Mouse (Mus musculus): ENCODE measurements around the gene Sumo3. TPM values are rescaled to one million over a fixed set of nuclear protein-coding genes. Genes with fewer than 3 reads are reported as not detected.

The Sumo3 gene
- polyA plus RNA-seq, 1 experiment from 2014 or later, result 324 TPM

DNA sequence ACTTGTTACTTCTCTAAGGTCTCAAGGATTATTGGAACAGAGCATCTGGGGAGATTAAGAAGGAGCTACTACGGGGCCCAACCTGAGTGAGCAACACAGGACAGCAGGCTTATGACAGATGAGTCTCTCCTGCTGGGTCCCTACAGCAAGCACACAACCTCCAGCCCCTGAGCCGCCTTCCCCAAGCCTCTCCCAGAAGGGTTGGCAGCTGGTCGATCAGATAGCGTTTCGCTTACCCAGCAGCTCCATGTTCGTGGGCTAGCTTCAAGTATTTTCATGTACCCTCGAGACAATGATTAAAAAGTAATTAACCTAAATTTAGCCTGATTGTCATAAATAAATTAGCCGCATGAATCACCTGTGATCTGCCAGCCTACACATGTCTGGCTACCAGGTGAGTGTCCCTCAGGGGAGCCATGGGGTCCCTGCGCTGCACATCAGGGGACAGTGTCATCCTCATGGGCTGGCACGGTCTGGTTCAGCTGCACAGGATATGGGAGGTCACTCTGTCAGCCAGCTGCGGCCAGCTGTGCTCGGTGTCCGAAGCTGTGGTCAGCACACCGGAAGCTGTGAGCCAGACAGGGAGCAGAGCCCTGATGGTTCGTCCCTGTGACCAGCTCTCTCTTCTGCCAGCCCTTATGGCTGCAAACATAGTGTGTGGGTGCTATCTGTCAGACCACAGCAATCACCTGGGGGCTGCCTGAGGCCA, 52.5 kb downstream of the Sumo3 start:
- 47% methylated on average over 15 of the region's 15 CpGs for WGBS
- ATAC-seq (ENCODE audit: insufficient number of reproducible peaks, insufficient read depth, low FRiP score, low read depth), result 0 out of 2 replicates have a peak, but pooled peaks have one; percentile 49

DNA sequence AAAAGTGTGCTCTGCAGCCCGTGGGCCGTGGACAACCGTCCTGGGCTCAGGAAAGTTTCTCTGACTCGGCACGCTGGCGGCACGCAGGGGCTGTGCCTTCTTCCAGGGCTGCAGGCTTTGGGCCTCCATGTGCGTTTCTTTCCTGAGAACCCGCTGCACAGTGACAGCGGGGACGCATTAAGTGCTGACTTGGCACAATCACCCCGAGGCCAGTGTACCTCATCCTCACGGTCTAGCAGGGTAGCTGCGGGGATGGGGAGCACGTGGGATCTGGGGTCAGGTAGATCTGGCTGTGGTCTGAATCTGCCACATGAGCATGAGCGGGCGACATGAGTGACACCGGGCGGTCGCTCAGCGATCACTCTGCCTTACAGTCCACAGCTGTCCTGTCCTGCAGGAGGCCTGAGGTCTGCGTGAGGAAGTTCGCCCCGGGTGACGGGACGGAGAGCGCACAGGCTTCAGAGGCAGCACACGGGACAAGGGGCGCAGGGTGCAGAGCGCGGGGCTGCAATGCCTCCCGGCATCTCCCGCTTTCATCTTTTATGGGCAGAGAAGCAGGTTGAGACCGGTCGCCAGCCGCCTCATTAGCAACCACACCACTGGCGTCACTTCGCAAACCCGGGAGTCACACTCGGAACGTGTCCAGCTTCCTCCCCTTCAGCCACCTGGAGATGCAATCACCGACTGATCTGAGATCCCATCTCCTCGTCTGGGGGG, 58.2 kb downstream of the Sumo3 start:
- Histone ChIP-seq H3K36me3 (ENCODE audit: control insufficient read depth, insufficient read depth, low read length) (no peaks in the 10 kb centered on the region), H3K4me3 (ENCODE audit: low read depth, low read length) (no peak overlapping the region), H3K9ac (replicated peaks; ENCODE audit: low read depth, low read length) (no peak overlapping the region), H3K4me1 (ENCODE audit: control insufficient read depth, insufficient read depth, low read length) (no peaks in the 10 kb centered on the region), H3K9me3 (ENCODE audit: control insufficient read depth, low read depth, low read length) (no peaks in the 10 kb centered on the region), H3K4me2 (replicated peaks; ENCODE audit: low read depth, low read length) (no peak overlapping the region), H3K27ac (ENCODE audit: low read length) (no peak overlapping the region), H3K27me3 (ENCODE audit: control insufficient read depth, insufficient read depth, low read length) (no peaks in the 10 kb centered on the region)
- no peak for ATAC-seq (ENCODE audit: insufficient number of reproducible peaks, insufficient read depth, low FRiP score, low read depth)
- 41% methylated on average over 43 of the region's 43 CpGs for WGBS

More for the DNA sequence above, 52.5 kb downstream of the Sumo3 start:
- no peaks in the 10 kb centered on the region for H3K9me3 ChIP-seq (ENCODE audit: control insufficient read depth, low read depth, low read length)
- no peak overlapping the region for H3K9ac ChIP-seq (replicated peaks; ENCODE audit: low read depth, low read length)
- no peak overlapping the region for H3K4me3 ChIP-seq (ENCODE audit: low read depth, low read length)
- no peaks in the 10 kb centered on the region for H3K36me3 ChIP-seq (ENCODE audit: control insufficient read depth, insufficient read depth, low read length)
- no peaks in the 10 kb centered on the region for H3K4me1 ChIP-seq (ENCODE audit: control insufficient read depth, insufficient read depth, low read length)
- H3K4me2 ChIP-seq (replicated peaks; ENCODE audit: low read depth, low read length), result no peak overlapping the region
- no peak overlapping the region for H3K27ac ChIP-seq (ENCODE audit: low read length)
- no peaks in the 10 kb centered on the region for H3K27me3 ChIP-seq (ENCODE audit: control insufficient read depth, insufficient read depth, low read length)

DNA sequence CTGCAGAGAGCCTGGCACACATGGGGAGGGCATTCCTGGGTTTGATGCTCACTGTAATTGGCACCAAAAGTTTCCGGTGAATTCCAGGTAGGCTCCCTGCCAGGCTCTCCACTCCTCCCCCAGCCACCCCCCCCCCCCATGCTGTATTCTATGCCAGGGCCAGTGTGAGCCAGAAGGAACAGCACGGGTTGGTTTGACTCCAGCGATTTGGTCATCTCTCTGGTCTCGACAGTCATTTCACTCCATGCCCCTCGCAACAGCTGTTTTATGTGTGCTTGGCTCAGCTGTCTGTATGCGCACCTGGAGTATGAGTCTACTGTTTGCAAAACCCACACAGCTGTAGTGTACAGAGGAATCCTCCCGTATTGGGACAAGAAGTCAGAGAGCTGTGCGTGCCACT, 60.4 kb downstream of the Sumo3 start:
- no peak for ATAC-seq (ENCODE audit: insufficient number of reproducible peaks, insufficient read depth, low FRiP score, low read depth)
- Histone ChIP-seq H3K27ac (ENCODE audit: low read length) (no peak overlapping the region), H3K9ac (replicated peaks; ENCODE audit: low read depth, low read length) (no peak overlapping the region), H3K27me3 (ENCODE audit: control insufficient read depth, insufficient read depth, low read length) (no peaks in the 10 kb centered on the region), H3K4me2 (replicated peaks; ENCODE audit: low read depth, low read length) (no peak overlapping the region), H3K4me1 (ENCODE audit: control insufficient read depth, insufficient read depth, low read length) (no peaks in the 10 kb centered on the region), H3K36me3 (ENCODE audit: control insufficient read depth, insufficient read depth, low read length) (no peaks in the 10 kb centered on the region), H3K9me3 (ENCODE audit: control insufficient read depth, low read depth, low read length) (no peaks in the 10 kb centered on the region), H3K4me3 (ENCODE audit: low read depth, low read length) (no peak overlapping the region)
- WGBS, result 51% methylated on average over 8 of the region's 8 CpGs

DNA sequence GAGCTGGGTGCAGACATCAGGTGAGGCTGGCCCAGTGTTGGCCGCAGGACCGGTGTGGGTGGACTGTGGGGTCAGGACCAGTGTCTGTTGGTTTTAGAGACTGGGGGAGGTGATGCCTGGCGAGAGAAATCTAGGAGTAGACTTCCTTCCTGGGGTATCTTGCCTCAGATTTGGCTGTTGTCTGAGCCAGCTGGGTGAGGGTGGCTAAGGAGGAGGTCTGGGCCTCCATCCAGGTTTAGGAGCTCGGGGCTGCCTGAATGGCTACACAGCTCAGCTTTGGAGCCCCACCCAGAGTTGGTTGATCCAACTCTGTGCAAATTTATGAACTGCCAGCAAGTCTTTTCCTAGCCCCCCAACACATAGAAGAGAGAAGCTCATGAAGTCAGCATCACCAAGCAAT, 61.5 kb downstream of the Sumo3 start:
- no peak overlapping the region for H3K4me2 ChIP-seq (replicated peaks; ENCODE audit: low read depth, low read length)
- no peak overlapping the region for H3K27ac ChIP-seq (ENCODE audit: low read length)
- H3K9ac ChIP-seq (replicated peaks; ENCODE audit: low read depth, low read length), result no peak overlapping the region
- H3K36me3 ChIP-seq (ENCODE audit: control insufficient read depth, insufficient read depth, low read length), result no peaks in the 10 kb centered on the region
- 75% methylated on average over 4 of the region's 4 CpGs for WGBS
- no peak overlapping the region for H3K4me3 ChIP-seq (ENCODE audit: low read depth, low read length)
- H3K9me3 ChIP-seq (ENCODE audit: control insufficient read depth, low read depth, low read length), result no peaks in the 10 kb centered on the region
- no peaks in the 10 kb centered on the region for H3K27me3 ChIP-seq (ENCODE audit: control insufficient read depth, insufficient read depth, low read length)
- no peaks in the 10 kb centered on the region for H3K4me1 ChIP-seq (ENCODE audit: control insufficient read depth, insufficient read depth, low read length)
- ATAC-seq (ENCODE audit: insufficient number of reproducible peaks, insufficient read depth, low FRiP score, low read depth), result no peak

MicroRNA genes within 50 kb of the gene (microRNA counts, 519-probe panel; counts per million panel counts)
- not detected for microRNA mmu-miR-1930

Small RNAs within 50 kb of the gene (microRNA-seq; reads per million reads assigned to microRNA genes)
- gene Mir1930, result 16.1 reads per million, percentile 25 among the genes with 10 or more reads in this experiment

Other genes starting within 250 kb of the Sumo3 start
- gene Adarb1, start 187.8 kb upstream of the Sumo3 start, polyA plus RNA-seq (2014; fragmentation: Nextera tagmentation; extraction: Ambion mirVana), result 7.2 and 8.3 TPM in 2 replicates
- 31.0 and 34.2 TPM in 2 replicates for gene Fam207a, start 90.3 kb upstream of the Sumo3 start, polyA plus RNA-seq (2014; fragmentation: Nextera tagmentation; extraction: Ambion mirVana)
- 2.7 and 3.1 TPM in 2 replicates for gene Itgb2, start 75.8 kb upstream of the Sumo3 start, polyA plus RNA-seq (2014; fragmentation: Nextera tagmentation; extraction: Ambion mirVana)
- 198 and 200 TPM in 2 replicates for gene Pttg1ip, start 24.4 kb upstream of the Sumo3 start, polyA plus RNA-seq (2014; fragmentation: Nextera tagmentation; extraction: Ambion mirVana)
- gene Gm49325, start 100 bp downstream of the Sumo3 start, polyA plus RNA-seq (2014; fragmentation: Nextera tagmentation; extraction: Ambion mirVana), result 6.5 TPM in 1 of 2 replicates, not detected in the other
- 41.5 and 44.3 TPM in 2 replicates for gene Ube2g2, start 16.2 kb downstream of the Sumo3 start, polyA plus RNA-seq (2014; fragmentation: Nextera tagmentation; extraction: Ambion mirVana)
- gene Tspear, start 80.5 kb downstream of the Sumo3 start, polyA plus RNA-seq (2014; fragmentation: Nextera tagmentation; extraction: Ambion mirVana), result 0.71 and 1.2 TPM in 2 replicates
- gene Gm19402, start 84.7 kb downstream of the Sumo3 start, polyA plus RNA-seq (2014; fragmentation: Nextera tagmentation; extraction: Ambion mirVana), result not detected in 2 replicates
- not detected in 2 replicates for gene Gm9508, start 91.1 kb downstream of the Sumo3 start, polyA plus RNA-seq (2014; fragmentation: Nextera tagmentation; extraction: Ambion mirVana)
- gene Gm10272, start 100.5 kb downstream of the Sumo3 start, polyA plus RNA-seq (2014; fragmentation: Nextera tagmentation; extraction: Ambion mirVana), result not detected in 2 replicates
- not detected in 2 replicates for gene Gm10024, start 105.4 kb downstream of the Sumo3 start, polyA plus RNA-seq (2014; fragmentation: Nextera tagmentation; extraction: Ambion mirVana)
- not detected in 2 replicates for gene Gm10142, start 109.7 kb downstream of the Sumo3 start, polyA plus RNA-seq (2014; fragmentation: Nextera tagmentation; extraction: Ambion mirVana)
- not detected in 2 replicates for gene Krtap12-1, start 114.5 kb downstream of the Sumo3 start, polyA plus RNA-seq (2014; fragmentation: Nextera tagmentation; extraction: Ambion mirVana)
- not detected in 2 replicates for gene Gm10100, start 120.4 kb downstream of the Sumo3 start, polyA plus RNA-seq (2014; fragmentation: Nextera tagmentation; extraction: Ambion mirVana)
- not detected in 2 replicates for gene Gm18596, start 136.5 kb downstream of the Sumo3 start, polyA plus RNA-seq (2014; fragmentation: Nextera tagmentation; extraction: Ambion mirVana)
- not detected in 2 replicates for gene Gm9736, start 145.3 kb downstream of the Sumo3 start, polyA plus RNA-seq (2014; fragmentation: Nextera tagmentation; extraction: Ambion mirVana)
- gene Gm3233, start 153.6 kb downstream of the Sumo3 start, polyA plus RNA-seq (2014; fragmentation: Nextera tagmentation; extraction: Ambion mirVana), result not detected in 2 replicates
- gene Gm3238, start 165.2 kb downstream of the Sumo3 start, polyA plus RNA-seq (2014; fragmentation: Nextera tagmentation; extraction: Ambion mirVana), result not detected in 2 replicates
- gene Gm7138, start 170.8 kb downstream of the Sumo3 start, polyA plus RNA-seq (2014; fragmentation: Nextera tagmentation; extraction: Ambion mirVana), result not detected in 2 replicates
- gene Gm3250, start 176.4 kb downstream of the Sumo3 start, polyA plus RNA-seq (2014; fragmentation: Nextera tagmentation; extraction: Ambion mirVana), result not detected in 2 replicates
- not detected in 2 replicates for gene Gm7137, start 182.1 kb downstream of the Sumo3 start, polyA plus RNA-seq (2014; fragmentation: Nextera tagmentation; extraction: Ambion mirVana)
- gene Gm9639, start 189.0 kb downstream of the Sumo3 start, polyA plus RNA-seq (2014; fragmentation: Nextera tagmentation; extraction: Ambion mirVana), result not detected in 2 replicates
- not detected in 2 replicates for gene Gm19668, start 193.0 kb downstream of the Sumo3 start, polyA plus RNA-seq (2014; fragmentation: Nextera tagmentation; extraction: Ambion mirVana)
- gene Gm9507, start 205.7 kb downstream of the Sumo3 start, polyA plus RNA-seq (2014; fragmentation: Nextera tagmentation; extraction: Ambion mirVana), result not detected in 2 replicates
- gene Gm2696, start 208.6 kb downstream of the Sumo3 start, polyA plus RNA-seq (2014; fragmentation: Nextera tagmentation; extraction: Ambion mirVana), result not detected in 2 replicates
- not detected in 2 replicates for gene Krtap10-4, start 221.0 kb downstream of the Sumo3 start, polyA plus RNA-seq (2014; fragmentation: Nextera tagmentation; extraction: Ambion mirVana)
- gene Krtap10-10, start 229.8 kb downstream of the Sumo3 start, polyA plus RNA-seq (2014; fragmentation: Nextera tagmentation; extraction: Ambion mirVana), result not detected in 2 replicates
- not detected in 2 replicates for gene Gm36176, start 240.7 kb downstream of the Sumo3 start, polyA plus RNA-seq (2014; fragmentation: Nextera tagmentation; extraction: Ambion mirVana)
- not detected in 2 replicates for gene Gm10318, start 246.8 kb downstream of the Sumo3 start, polyA plus RNA-seq (2014; fragmentation: Nextera tagmentation; extraction: Ambion mirVana)

Measured in stomach, embryonic 14.5 days (tissue).